28 mouse cellular contexts compared by ENCODE assay signal in genomic region chr12:9109806-9110205, GRCm38 (mm10).
DNase-seq lines count a peak whose midpoint lies in the region; ATAC-seq and TF ChIP-seq lines count a peak whose summit lies in the region.
"Had no signal": no experiment of that assay in that cellular context is flagged by ENCODE, and none has a peak within 500 bp of the region (broad histone marks: within the 10 kb centered on the region; RNA-seq: fewer than 3 reads in every experiment).

No protein-coding gene starts in this region.

- WGBS in kidney, postnatal 0 days: 20% methylated on average over 7 of the region's 7 CpGs
- WGBS in limb, embryonic 13.5 days: 23% methylated on average over 7 of the region's 7 CpGs
- 56% methylated on average over 7 of the region's 7 CpGs for WGBS in limb, embryonic 10.5 days

- intact Hi-C loops in gastrocnemius, adult 2 months (cut with DNase I): no loop called here

- H3K27me3 ChIP-seq in kidney, postnatal 0 days (ENCODE audit: insufficient read depth, low read length): no peaks in the 10 kb centered on the region; the same call in 1 of the 2 replicates
- H3K27me3 ChIP-seq in limb, embryonic 13.5 days: no peaks in the 10 kb centered on the region
- no peaks in the 10 kb centered on the region for H3K27me3 ChIP-seq in limb, embryonic 10.5 days (ENCODE audit: low read depth, poor library complexity, severe bottlenecking)
- H3K27me3 ChIP-seq in myocyte (ENCODE audit: control insufficient read depth, insufficient read depth, insufficient read length): no peaks in the 10 kb centered on the region
- H3K27me3 ChIP-seq: embryonic facial prominence, embryonic 12.5 days; embryonic facial prominence, embryonic 15.5 days; heart, embryonic 12.5 days; heart, embryonic 15.5 days; hindbrain, embryonic 13.5 days; intestine, embryonic 15.5 days had no signal

- no peaks in the 10 kb centered on the region for H3K36me3 ChIP-seq in kidney, postnatal 0 days (ENCODE audit: insufficient read depth, low read length)
- H3K36me3 ChIP-seq in limb, embryonic 13.5 days: no peaks in the 10 kb centered on the region
- no peaks in the 10 kb centered on the region for H3K36me3 ChIP-seq in limb, embryonic 10.5 days
- H3K36me3 ChIP-seq in myocyte (ENCODE audit: control insufficient read depth, insufficient read depth): no peaks in the 10 kb centered on the region
- H3K36me3 ChIP-seq: embryonic facial prominence, embryonic 12.5 days; embryonic facial prominence, embryonic 15.5 days; heart, embryonic 12.5 days; heart, embryonic 15.5 days; hindbrain, embryonic 10.5 days; hindbrain, embryonic 13.5 days; intestine, embryonic 15.5 days had no signal

- H3K27ac ChIP-seq in gastrocnemius, adult 2 months: peak overlapping the region; percentile 38; the same call in 1 of the 2 replicates
- no peak overlapping the region for H3K27ac ChIP-seq in kidney, postnatal 0 days
- H3K27ac ChIP-seq in limb, embryonic 13.5 days: no peak overlapping the region
- no peak overlapping the region for H3K27ac ChIP-seq in limb, embryonic 10.5 days
- H3K27ac ChIP-seq: embryonic facial prominence, embryonic 12.5 days; embryonic facial prominence, embryonic 15.5 days; heart, embryonic 15.5 days; hindbrain, embryonic 10.5 days; hindbrain, embryonic 13.5 days; intestine, embryonic 15.5 days had no signal

- H3K4me2 ChIP-seq in kidney, postnatal 0 days (ENCODE audit: low read length): no peak overlapping the region
- H3K4me2 ChIP-seq in limb, embryonic 13.5 days (replicated peaks): peak overlapping the region; percentile 9; the same call in 1 of the 2 replicates
- H3K4me2 ChIP-seq in myocyte (ENCODE audit: low read depth): peak overlapping the region; percentile 51
- H3K4me2 ChIP-seq: embryonic facial prominence, embryonic 12.5 days; embryonic facial prominence, embryonic 15.5 days; heart, embryonic 12.5 days; heart, embryonic 15.5 days; hindbrain, embryonic 13.5 days; intestine, embryonic 15.5 days had no signal

- H3K79me2 ChIP-seq in myocyte (ENCODE audit: control insufficient read depth, insufficient read depth): no peaks in the 10 kb centered on the region

- TF ChIP-seq CTCF in gastrocnemius, adult 2 months (IDR thresholded peaks at IDR 0.05): no peak
- no peak for TF ChIP-seq CTCF in kidney, postnatal 0 days (IDR thresholded peaks at IDR 0.05; ENCODE audit: low read depth)

- H3K4me1 ChIP-seq in kidney, postnatal 0 days (replicated peaks; ENCODE audit: insufficient read depth, low read length): no peaks in the 10 kb centered on the region
- peaks cover 17% of the 10 kb centered on the region for H3K4me1 ChIP-seq in limb, embryonic 13.5 days
- peaks cover 12% of the 10 kb centered on the region for H3K4me1 ChIP-seq in limb, embryonic 10.5 days
- H3K4me1 ChIP-seq: embryonic facial prominence, embryonic 12.5 days; heart, embryonic 12.5 days; heart, embryonic 15.5 days; hindbrain, embryonic 10.5 days; hindbrain, embryonic 13.5 days; intestine, embryonic 15.5 days had no signal

- ATAC-seq in kidney, postnatal 0 days (replicated peaks; ENCODE audit: low FRiP score, low read depth): no peak
- ATAC-seq in limb, embryonic 13.5 days (ENCODE audit: low FRiP score, low read depth): no peak
- ATAC-seq in frontal cortex, adult (ENCODE audit: low TSS enrichment): no peak
- ATAC-seq: activated CD4-positive, CD25-positive, alpha-beta regulatory T cell, adult 4 months; CD4-positive, CD25-positive, alpha-beta regulatory T cell, adult 4 months; forebrain, embryonic 14.5 days; forebrain, postnatal 0 days; hindbrain, embryonic 16.5 days; intestine, embryonic 15.5 days had no signal

- H3ac ChIP-seq in myocyte (ENCODE audit: control insufficient read depth, insufficient read length): no peak overlapping the region

- H3K9ac ChIP-seq in kidney, postnatal 0 days (ENCODE audit: low read depth, low read length): no peak overlapping the region
- no peak overlapping the region for H3K9ac ChIP-seq in limb, embryonic 13.5 days
- H3K9ac ChIP-seq: embryonic facial prominence, embryonic 12.5 days; embryonic facial prominence, embryonic 15.5 days; forebrain, postnatal 0 days; heart, embryonic 12.5 days; heart, embryonic 15.5 days; hindbrain, embryonic 13.5 days; intestine, embryonic 15.5 days had no signal

- DNase-seq in gastrocnemius, adult 2 months: no peak
- no peak for DNase-seq in gastrocnemius, postnatal 4 days (ENCODE audit: low spot score in 2 of 2)
- DNase-seq in kidney, postnatal 0 days (ENCODE audit: low spot score): peak; percentile 19
- no peak for DNase-seq in kidney, adult 11 months
- DNase-seq in limb, embryonic 10.5 days (ENCODE audit: low spot score): no peak
- DNase-seq: adrenal gland, adult 8-10 months; adrenal gland, postnatal 36 days; B cell, adult 2 months; cerebellum, adult 18-20 months; cerebellum, adult 9-11 months; cerebellum, postnatal 25 days; forebrain, postnatal 0 days; heart, postnatal 10 days; heart, postnatal 36 days had no signal

- H3K9me3 ChIP-seq in kidney, postnatal 0 days (replicated peaks; ENCODE audit: low read length): no peaks in the 10 kb centered on the region
- H3K9me3 ChIP-seq in limb, embryonic 13.5 days: no peaks in the 10 kb centered on the region
- H3K9me3 ChIP-seq in limb, embryonic 10.5 days (replicated peaks): no peaks in the 10 kb centered on the region
- H3K9me3 ChIP-seq: embryonic facial prominence, embryonic 12.5 days; embryonic facial prominence, embryonic 15.5 days; heart, embryonic 12.5 days; heart, embryonic 15.5 days; hindbrain, embryonic 10.5 days; hindbrain, embryonic 13.5 days; intestine, embryonic 15.5 days had no signal

- TF ChIP-seq POLR2A in myocyte (IDR thresholded peaks at IDR 0.05; ENCODE audit: insufficient read length, low read depth): no peak

- H3K4me3 ChIP-seq in gastrocnemius, adult 2 months: no peak overlapping the region
- no peak overlapping the region for H3K4me3 ChIP-seq in kidney, postnatal 0 days (replicated peaks; ENCODE audit: low read depth, low read length)
- no peak overlapping the region for H3K4me3 ChIP-seq in limb, embryonic 13.5 days
- no peak overlapping the region for H3K4me3 ChIP-seq in limb, embryonic 10.5 days
- no peak overlapping the region for H3K4me3 ChIP-seq in myocyte
- H3K4me3 ChIP-seq: embryonic facial prominence, embryonic 12.5 days; embryonic facial prominence, embryonic 15.5 days; heart, embryonic 12.5 days; heart, embryonic 15.5 days; hindbrain, embryonic 10.5 days; hindbrain, embryonic 13.5 days; intestine, embryonic 15.5 days had no signal

TF ChIP-seq in myocyte, 11 proteins besides CTCF, POLR2A, EP300 and RAD21:
- TF ChIP-seq REST (IDR thresholded peaks at IDR 0.05; ENCODE audit: insufficient read depth, insufficient read length) (no peak), MAX (IDR thresholded peaks at IDR 0.05; ENCODE audit: low read depth) (no peak), SRF (IDR thresholded peaks at IDR 0.05; ENCODE audit: control insufficient read depth, insufficient read length, low read depth) (no peak), USF1 (IDR thresholded peaks at IDR 0.05; ENCODE audit: low read depth) (no peak), TCF12 (IDR thresholded peaks at IDR 0.05; ENCODE audit: insufficient read depth, poor library complexity, severe bottlenecking) (peak; percentile 20), CEBPB (IDR thresholded peaks at IDR 0.05; ENCODE audit: insufficient read depth, poor library complexity, severe bottlenecking) (no peak), MYOD1 (IDR thresholded peaks at IDR 0.05; ENCODE audit: control insufficient read depth in 1 of 3, insufficient read length in 2 of 3, low read depth in 2 of 3) (peak in 2 of 3 experiments; percentile 79 to 88), TCF3 (IDR thresholded peaks at IDR 0.05; ENCODE audit: insufficient read length, low read depth) (no peak), POLR2AphosphoS2 (IDR thresholded peaks at IDR 0.05; ENCODE audit: insufficient read length, low read depth) (no peak), E2F4 (IDR thresholded peaks at IDR 0.05; ENCODE audit: insufficient read depth) (no peak), MYOG (IDR thresholded peaks at IDR 0.05; ENCODE audit: control insufficient read depth in 1 of 3, insufficient read depth in 1 of 3, insufficient read length in 2 of 3, low read depth in 2 of 3) (peak in 1 of 3 experiments; percentile 45)
